Mouse (Mus musculus) heart, embryonic 14.5 days (tissue): ENCODE results near the gene Zfp385b. TPM values are rescaled to one million over a fixed set of nuclear protein-coding genes. Genes with fewer than 3 reads are reported as not detected.

ENCODE experiments used
- ATAC-seq: fragments of 200-750 bp; cut with Nextera tagmentation; 2 replicates; pipeline ENCODE4 v1.8.0; 2017; ENCODE audit warnings: low read depth, moderate TSS enrichment; ENCODE audit not compliant: insufficient number of reproducible peaks, insufficient read depth, low FRiP score
- H3K27ac ChIP-seq, 2 experiments: fragments of 200-500 bp in 1 of 2; fragments of 300-500 bp in 1 of 2; sonication (generic) in 1 of 2; replicated peaks in 1 of 2; 2 replicates each; pipeline ENCODE4 v1.5.1; 2012 to 2014; ENCODE audit warnings: low read depth in 2 of 2, low read length in 2 of 2, control low read depth in 1 of 2, mild to moderate bottlenecking in 1 of 2, mixed read lengths in 1 of 2; ENCODE audit not compliant: control insufficient read depth in 1 of 2, insufficient read depth in 1 of 2
- H3K27me3 ChIP-seq: fragments of 300-500 bp; sonication (generic); 2 replicates; pipeline ENCODE4 v1.6.1; 2014; ENCODE audit warnings: mild to moderate bottlenecking, low read length, control low read depth; ENCODE audit not compliant: control insufficient read depth, insufficient read depth
- H3K36me3 ChIP-seq: fragments of 300-500 bp; sonication (generic); 2 replicates; pipeline ENCODE4 v1.6.1; 2014; ENCODE audit warnings: mild to moderate bottlenecking, control low read depth, low read length, mixed read lengths; ENCODE audit not compliant: control insufficient read depth, insufficient read depth
- H3K4me1 ChIP-seq, 2 experiments: fragments of 200-500 bp in 1 of 2; fragments of 300-500 bp in 1 of 2; sonication (generic) in 1 of 2; 2 replicates each; pipeline ENCODE4 v1.6.1; 2012 to 2014; ENCODE audit warnings: low read length in 2 of 2, control low read depth in 1 of 2, mixed read lengths in 1 of 2; ENCODE audit not compliant: control insufficient read depth in 2 of 2, insufficient read depth in 2 of 2
- H3K4me2 ChIP-seq: fragments of 300-500 bp; sonication (generic); 2 replicates; pipeline ENCODE4 v1.6.1; 2014; ENCODE audit warnings: mild to moderate bottlenecking, low read length
- H3K4me3 ChIP-seq, 2 experiments: fragments of 200-500 bp in 1 of 2; fragments of 300-500 bp in 1 of 2; sonication (generic) in 1 of 2; 2 replicates each; pipeline ENCODE4 v1.5.1; 2012 to 2014; ENCODE audit warnings: low read length in 2 of 2, mild to moderate bottlenecking in 2 of 2, control low read depth in 1 of 2, low read depth in 1 of 2, moderate library complexity in 1 of 2; ENCODE audit not compliant: control insufficient read depth in 1 of 2, insufficient read depth in 1 of 2
- H3K9ac ChIP-seq: fragments of 300-500 bp; sonication (generic); 2 replicates; pipeline ENCODE4 v1.6.1; 2014; ENCODE audit warnings: mild to moderate bottlenecking, low read length
- H3K9me3 ChIP-seq: fragments of 300-500 bp; sonication (generic); 2 replicates; pipeline ENCODE4 v1.6.1; 2016; ENCODE audit warnings: low read length, control low read depth; ENCODE audit not compliant: control insufficient read depth
- WGBS: fragments of 180-500 bp; shearing (Covaris S2); extraction: QIAGEN DNeasy Blood & Tissue Kit; methylation state at CpG from one replicate; pipeline ENCODE4 v1.1.7; 2014; 5-methylcytosine and 5-hydroxymethylcytosine counted together
- polyA plus RNA-seq: library from polyadenylated mRNA; unstranded; fragments of >200 nt; fragmentation: Nextera tagmentation; extraction: Ambion mirVana; gene quantifications from 2 replicates; pipeline ENCODE4 v1.2.1, GENCODE M21; 2014

Gene Zfp385b
- polyA plus RNA-seq, 1 experiment from 2014 or later: 3.0 TPM

DNA sequence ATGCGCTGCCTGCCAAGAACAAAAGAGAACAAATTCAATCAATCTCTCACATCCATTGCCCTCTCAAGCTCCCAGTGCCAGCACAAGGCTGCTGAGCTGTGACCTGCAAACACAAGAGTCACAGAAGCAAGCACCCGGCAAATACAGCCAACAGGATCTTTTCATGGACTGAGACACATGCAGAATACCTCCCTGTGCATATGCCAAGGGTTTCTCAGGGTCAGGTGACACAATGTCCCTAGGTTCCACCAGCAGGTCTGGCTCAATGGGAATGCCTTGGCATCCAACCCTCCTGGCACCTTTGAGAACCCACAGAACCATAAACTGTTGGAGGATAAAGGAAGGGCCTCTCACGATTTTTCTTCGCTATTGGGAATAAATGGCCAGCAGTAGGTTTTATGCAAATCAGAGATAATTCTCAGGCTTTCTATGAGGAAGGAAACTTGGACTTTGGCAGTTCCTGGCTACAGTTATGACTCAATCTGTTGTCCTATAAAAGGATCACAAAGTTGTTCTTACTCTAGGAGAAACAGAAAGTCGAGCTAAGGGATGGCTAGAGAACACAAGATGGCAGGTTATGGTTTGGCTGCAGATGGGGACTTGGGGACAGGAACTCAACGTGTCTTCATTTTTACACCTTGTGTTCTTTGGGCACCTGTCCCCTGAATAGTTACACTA, 315.6 kb downstream of the Zfp385b start:
- no peak overlapping the region for H3K27ac ChIP-seq
- H3K9ac ChIP-seq: no peak overlapping the region
- ATAC-seq: no peak
- no peaks in the 10 kb centered on the region for H3K9me3 ChIP-seq
- no peaks in the 10 kb centered on the region for H3K36me3 ChIP-seq
- H3K4me3 ChIP-seq: no peak overlapping the region
- 89% methylated on average over 6 of the region's 6 CpGs for WGBS
- H3K4me1 ChIP-seq: peaks cover 2 to 4% of the 10 kb centered on the region in 2 experiments; a peak in 1 of 4 replicates
- no peaks in the 10 kb centered on the region for H3K27me3 ChIP-seq
- H3K4me2 ChIP-seq: no peak overlapping the region

DNA sequence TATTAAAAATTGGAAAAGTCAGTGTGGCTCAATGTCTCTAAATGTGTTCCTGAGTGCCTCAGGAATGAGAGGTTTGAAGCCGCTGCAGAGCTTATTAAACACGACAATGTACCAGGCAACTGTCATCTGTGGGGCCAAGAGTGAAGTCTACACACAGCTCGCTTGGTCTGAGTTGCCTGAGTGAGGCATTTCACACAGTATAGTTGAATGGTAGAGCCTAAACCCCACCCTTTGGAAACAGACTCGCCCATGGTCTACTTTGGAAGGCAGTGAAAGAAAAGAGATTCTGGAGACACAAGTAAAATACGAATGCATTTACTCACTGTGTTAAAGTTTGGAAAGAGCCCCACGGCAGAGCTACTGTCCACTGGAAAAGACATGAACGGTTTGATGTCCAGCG, 316.2 kb downstream of the Zfp385b start:
- Histone ChIP-seq H3K4me3 (no peak overlapping the region), H3K27ac (no peak overlapping the region), H3K4me1 (0 out of 4 replicates have a peak, but pooled peaks cover 0 to 4% of the 10 kb centered on the region in 2 experiments), H3K9ac (no peak overlapping the region), H3K4me2 (no peak overlapping the region), H3K9me3 (no peaks in the 10 kb centered on the region), H3K36me3 (no peaks in the 10 kb centered on the region), H3K27me3 (no peaks in the 10 kb centered on the region)
- 86% methylated on average over 8 of the region's 8 CpGs for WGBS
- ATAC-seq: no peak

DNA sequence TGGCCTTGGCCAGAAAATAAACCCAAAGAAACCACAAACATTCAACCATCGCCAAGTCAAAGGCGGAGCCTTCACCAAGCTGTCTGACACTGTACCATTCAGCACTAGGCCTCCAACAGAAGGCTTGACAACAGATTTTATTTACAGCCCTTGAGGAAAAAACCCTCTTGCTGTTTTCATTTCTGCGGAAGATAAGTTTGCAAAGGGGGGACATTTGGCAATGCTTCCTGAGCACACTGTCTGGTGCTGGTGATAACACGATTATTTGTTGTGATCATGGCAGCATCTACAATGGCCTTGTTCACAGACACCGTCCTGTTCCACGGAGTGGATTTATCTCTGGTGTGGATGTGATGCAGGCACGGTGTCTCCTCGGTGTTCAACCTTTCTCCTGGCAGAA, 317.0 kb downstream of the Zfp385b start:
- Histone ChIP-seq H3K4me3 (no peak overlapping the region), H3K36me3 (no peaks in the 10 kb centered on the region), H3K4me1 (0 out of 4 replicates have a peak, but pooled peaks cover 0 to 4% of the 10 kb centered on the region in 2 experiments), H3K4me2 (no peak overlapping the region), H3K9me3 (no peaks in the 10 kb centered on the region), H3K27me3 (no peaks in the 10 kb centered on the region), H3K9ac (no peak overlapping the region), H3K27ac (no peak overlapping the region)
- 60% methylated on average over 8 of the region's 8 CpGs for WGBS
- ATAC-seq: no peak

DNA sequence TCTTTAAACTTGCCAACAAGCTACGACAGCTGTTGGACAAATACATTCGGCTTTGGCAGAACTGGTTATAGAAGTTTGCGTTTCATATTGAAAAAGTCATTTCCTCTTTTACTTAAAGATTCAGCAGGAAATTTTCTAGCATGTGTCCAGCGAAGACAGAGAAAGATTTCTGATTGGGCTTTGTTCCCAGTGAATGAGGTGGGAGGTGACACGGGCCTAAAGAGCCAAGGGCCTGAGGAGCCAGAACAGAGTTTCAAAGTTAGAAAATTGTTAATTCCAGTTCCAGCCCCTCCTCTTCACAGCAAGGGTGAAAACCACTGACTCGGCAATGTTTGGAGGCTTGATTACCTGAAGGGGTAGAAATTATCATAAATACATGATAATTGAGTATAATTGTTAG, 319.0 kb downstream of the Zfp385b start:
- H3K36me3 ChIP-seq: no peaks in the 10 kb centered on the region
- no peaks in the 10 kb centered on the region for H3K4me1 ChIP-seq
- 63% methylated on average over 6 of the region's 6 CpGs for WGBS
- H3K27me3 ChIP-seq: no peaks in the 10 kb centered on the region
- H3K9me3 ChIP-seq: no peaks in the 10 kb centered on the region
- no peak overlapping the region for H3K4me2 ChIP-seq
- H3K27ac ChIP-seq: no peak overlapping the region
- no peak for ATAC-seq
- no peak overlapping the region for H3K4me3 ChIP-seq
- no peak overlapping the region for H3K9ac ChIP-seq

DNA sequence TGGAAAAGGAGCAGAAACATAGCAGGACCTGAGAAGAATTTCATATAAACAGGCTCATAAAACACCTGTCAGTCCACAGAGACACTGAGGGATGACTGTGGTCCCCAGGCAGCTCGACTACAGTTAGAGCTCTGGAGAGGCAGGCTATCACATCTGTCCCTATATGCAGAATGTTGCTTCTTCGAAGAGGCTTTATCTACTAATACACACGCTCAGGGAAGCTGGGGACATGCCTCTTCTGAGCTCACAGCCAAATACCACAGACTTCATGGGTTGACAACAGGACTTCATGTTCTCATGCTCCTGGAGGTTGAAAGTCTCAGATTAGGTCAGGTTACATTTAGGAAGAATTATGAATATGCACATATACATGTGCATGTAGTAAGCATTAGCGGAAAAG, 321.1 kb downstream of the Zfp385b start:
- Histone ChIP-seq H3K4me3 (no peak overlapping the region), H3K4me2 (no peak overlapping the region), H3K27ac (no peak overlapping the region), H3K4me1 (no peaks in the 10 kb centered on the region), H3K9me3 (no peaks in the 10 kb centered on the region), H3K27me3 (no peaks in the 10 kb centered on the region), H3K9ac (no peak overlapping the region), H3K36me3 (no peaks in the 10 kb centered on the region)
- WGBS: 37% methylated on average over 4 of the region's 4 CpGs
- ATAC-seq: no peak

DNA sequence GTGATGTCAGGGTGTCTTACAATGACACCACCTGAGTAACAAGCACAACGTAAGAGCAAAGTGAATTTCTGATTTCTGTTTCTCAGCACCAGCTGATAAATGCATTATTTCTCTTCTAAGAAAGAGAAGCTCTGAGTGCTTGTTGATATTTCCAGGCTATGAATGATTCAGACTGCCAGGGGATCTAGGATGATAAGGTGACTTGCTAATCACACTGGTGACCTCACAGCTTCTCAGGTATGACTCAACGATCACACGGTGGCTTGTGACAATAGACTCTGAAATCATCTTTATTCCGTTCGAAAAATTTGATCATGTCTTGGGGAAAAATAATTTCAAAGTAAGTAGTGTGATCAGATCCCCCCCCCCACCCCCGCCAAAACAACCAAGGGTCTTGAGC, 321.5 kb downstream of the Zfp385b start:
- no peak for ATAC-seq
- no peak overlapping the region for H3K27ac ChIP-seq
- no peak overlapping the region for H3K4me3 ChIP-seq
- no peaks in the 10 kb centered on the region for H3K36me3 ChIP-seq
- WGBS: 78% methylated on average over 6 of the region's 6 CpGs
- H3K9me3 ChIP-seq: no peaks in the 10 kb centered on the region
- no peaks in the 10 kb centered on the region for H3K4me1 ChIP-seq
- no peak overlapping the region for H3K4me2 ChIP-seq
- H3K9ac ChIP-seq: no peak overlapping the region
- H3K27me3 ChIP-seq: no peaks in the 10 kb centered on the region

DNA sequence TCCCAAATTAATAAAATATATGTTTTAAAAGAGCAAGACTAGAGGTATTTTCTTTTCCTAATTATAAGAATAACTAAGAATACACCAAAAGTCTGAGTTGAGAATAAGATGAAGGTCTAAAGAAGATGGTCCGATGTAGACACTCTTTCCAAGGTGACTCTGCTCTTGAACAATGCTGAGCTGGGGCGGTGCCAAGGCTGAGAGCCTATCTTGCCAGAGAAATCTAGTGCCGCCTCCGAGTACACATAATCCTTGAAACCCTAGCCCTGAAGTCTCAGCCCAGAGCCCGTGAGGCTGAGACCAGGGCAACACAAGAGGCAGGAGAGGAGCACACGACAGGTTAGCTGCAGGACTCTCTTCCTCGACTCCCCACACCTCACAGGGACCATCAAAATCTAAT, 323.4 kb downstream of the Zfp385b start:
- 83% methylated on average over 7 of the region's 7 CpGs for WGBS
- no peaks in the 10 kb centered on the region for H3K36me3 ChIP-seq
- no peak for ATAC-seq
- no peaks in the 10 kb centered on the region for H3K9me3 ChIP-seq
- no peak overlapping the region for H3K27ac ChIP-seq
- no peaks in the 10 kb centered on the region for H3K27me3 ChIP-seq
- H3K4me1 ChIP-seq: no peaks in the 10 kb centered on the region
- H3K9ac ChIP-seq: no peak overlapping the region
- no peak overlapping the region for H3K4me3 ChIP-seq
- no peak overlapping the region for H3K4me2 ChIP-seq

DNA sequence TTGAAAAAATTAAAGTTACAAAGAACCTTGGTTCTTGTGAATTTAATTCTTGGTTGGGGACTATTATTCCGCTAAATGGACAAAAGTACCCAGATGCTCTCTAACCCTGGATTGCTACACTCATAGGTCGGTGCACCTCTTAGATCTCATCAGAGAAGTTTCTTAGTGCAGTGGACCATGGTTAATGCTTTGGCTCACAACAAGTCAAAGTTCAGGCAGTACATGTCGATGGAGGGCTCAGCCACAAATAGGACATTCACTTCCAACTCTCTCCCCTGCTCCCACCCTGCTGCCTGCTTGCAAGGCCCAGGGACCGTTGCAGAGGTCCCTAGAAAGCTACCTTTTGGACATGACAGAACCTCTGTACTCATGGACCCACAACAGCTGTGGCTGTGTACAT, 324.1 kb downstream of the Zfp385b start:
- Histone ChIP-seq H3K4me1 (no peaks in the 10 kb centered on the region), H3K9me3 (no peaks in the 10 kb centered on the region), H3K9ac (no peak overlapping the region), H3K4me3 (no peak overlapping the region), H3K27ac (no peak overlapping the region), H3K27me3 (no peaks in the 10 kb centered on the region), H3K36me3 (no peaks in the 10 kb centered on the region), H3K4me2 (no peak overlapping the region)
- ATAC-seq: no peak
- 86% methylated on average over 4 of the region's 4 CpGs for WGBS
